Mouse (Mus musculus) adrenal gland, postnatal 10 days (tissue): ENCODE measurements around the gene Bco1. TPM values are rescaled to one million over a fixed set of nuclear protein-coding genes. Genes with fewer than 3 reads are reported as not detected.

Experiments used
- DNase-seq: peaks from one replicate; pipeline ENCODE4 v3.0.0; 2021; ENCODE audit warnings: mixed read lengths
- total RNA-seq, 2 experiments: library from RNA; stranded (reverse); gene quantifications; 2 replicates each; pipeline ENCODE4 v1.2.3; 2021

Bco1 gene
- total RNA-seq, 2 experiments from 2014 or later = 1.2 to 2.8 TPM

- no peak for DNase-seq
Measured at GRCm38 (mm10) chr8:117148520-117148919, 52.9 kb downstream of the Bco1 start.

GRCm38 (mm10) chr8:117156149-117156548 is 60.5 kb downstream of the Bco1 start:
- no peak for DNase-seq

GRCm38 (mm10) chr8:117156866-117157768 is 61.5 kb downstream of the Bco1 start:
- no peak for DNase-seq

GRCm38 (mm10) chr8:117157769-117158091 is 62.1 kb downstream of the Bco1 start:
- peak; percentile 98 for DNase-seq

- peak; percentile 74 for DNase-seq
Measured at GRCm38 (mm10) chr8:117158135-117158761, 62.6 kb downstream of the Bco1 start, which contains the start of gene Gan. Gene Gan (plus strand): TSS chr8:117158135.

- DNase-seq = peak; percentile 54
Measured at GRCm38 (mm10) chr8:117159031-117159430, 63.4 kb downstream of the Bco1 start.

GRCm38 (mm10) chr8:117164912-117165311 is 69.3 kb downstream of the Bco1 start:
- no peak for DNase-seq

- no peak for DNase-seq
Measured at GRCm38 (mm10) chr8:117165542-117165941, 69.9 kb downstream of the Bco1 start.

- DNase-seq = no peak
Measured at GRCm38 (mm10) chr8:117166515-117166914, 70.9 kb downstream of the Bco1 start.

- no peak for DNase-seq
Measured at GRCm38 (mm10) chr8:117167243-117167883, 71.7 kb downstream of the Bco1 start.

- no peak for DNase-seq
Measured at GRCm38 (mm10) chr8:117168378-117168777, 72.7 kb downstream of the Bco1 start.

- no peak for DNase-seq
Measured at GRCm38 (mm10) chr8:117171826-117172225, 76.2 kb downstream of the Bco1 start.

GRCm38 (mm10) chr8:117172904-117173303 is 77.2 kb downstream of the Bco1 start:
- peak; percentile 75 for DNase-seq

GRCm38 (mm10) chr8:117173690-117174089 is 78.0 kb downstream of the Bco1 start:
- DNase-seq = no peak

- no peak for DNase-seq
Measured at GRCm38 (mm10) chr8:117174536-117174935, 78.9 kb downstream of the Bco1 start.

- no peak for DNase-seq
Measured at GRCm38 (mm10) chr8:117176308-117176707, 80.7 kb downstream of the Bco1 start.

- DNase-seq = no peak
Measured at GRCm38 (mm10) chr8:117177236-117177635, 81.6 kb downstream of the Bco1 start.

GRCm38 (mm10) chr8:117178039-117178438 is 82.4 kb downstream of the Bco1 start:
- DNase-seq = no peak

GRCm38 (mm10) chr8:117178676-117179075 is 83.0 kb downstream of the Bco1 start:
- peak; percentile 39 for DNase-seq

- no peak for DNase-seq
Measured at GRCm38 (mm10) chr8:117182746-117183145, 87.1 kb downstream of the Bco1 start.
